Mouse (Mus musculus) common myeloid progenitor, adult 5-6 weeks (primary cell): Measurements from ENCODE around the gene Plcl2. TPM values are rescaled to one million over a fixed set of nuclear protein-coding genes. Genes with fewer than 3 reads are reported as not detected.
"Not testable (repeated sequence)": the region's sequence is repeated elsewhere in the genome, so short reads cannot be mapped to it uniquely, and the experiment has no call there.

Experiments
- ATAC-seq: replicated peaks from 2 replicates; pipeline ENCODE4 v1.8.0; 2016; ENCODE audit warnings: low read depth, mild to moderate bottlenecking, moderate TSS enrichment, inconsistent platforms; ENCODE audit not compliant: poor library complexity, severe bottlenecking
- total RNA-seq: library from RNA; stranded (forward); fragments of 200-1000, 187-1606 nt; gene quantifications from 2 replicates; pipeline ENCODE4 v1.2.3, GENCODE M21; 2017

The Plcl2 gene
- total RNA-seq, 1 experiment from 2014 or later, result 35.1 TPM

DNA sequence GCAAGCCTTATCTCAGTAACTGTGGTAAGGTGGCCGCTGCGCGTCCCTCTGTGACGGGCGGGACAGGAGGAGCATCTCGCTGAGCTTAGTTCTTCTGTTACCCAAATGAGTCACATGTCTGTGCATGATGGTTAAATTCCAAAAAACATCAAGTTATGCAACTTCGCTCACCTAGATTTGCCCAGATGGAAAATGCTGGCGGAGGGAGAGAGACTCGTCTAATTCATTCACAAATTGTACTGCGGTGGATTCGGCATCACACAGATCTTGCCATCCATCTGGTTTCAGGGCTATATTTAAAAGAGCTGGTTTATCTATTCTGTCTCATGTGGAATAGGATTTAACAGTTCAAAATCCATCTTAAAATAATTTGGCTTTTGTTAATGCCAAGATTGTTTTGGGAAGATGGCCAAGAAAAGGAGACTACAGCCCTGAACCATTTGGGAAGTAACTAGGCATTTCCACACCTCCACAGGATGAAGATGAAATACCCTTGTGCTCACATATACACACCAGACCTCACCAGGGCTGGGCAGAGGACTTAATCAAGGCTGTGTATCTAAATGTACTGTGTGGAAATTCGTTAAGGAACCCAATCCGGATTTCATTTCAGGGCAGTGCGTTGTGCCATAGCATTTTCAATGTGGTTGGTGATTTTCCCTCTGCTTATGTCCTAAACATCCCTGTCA, 141.5 kb downstream of the Plcl2 start:
- ATAC-seq, result no peak

GRCm38 (mm10) chr17:50654741-50655415, 145.7 kb downstream of the Plcl2 start:
- no peak for ATAC-seq

- 0 out of 2 replicates have a peak, but pooled peaks have one; percentile 45 for ATAC-seq
Observed at GRCm38 (mm10) chr17:50655416-50655776, 146.2 kb downstream of the Plcl2 start.

DNA sequence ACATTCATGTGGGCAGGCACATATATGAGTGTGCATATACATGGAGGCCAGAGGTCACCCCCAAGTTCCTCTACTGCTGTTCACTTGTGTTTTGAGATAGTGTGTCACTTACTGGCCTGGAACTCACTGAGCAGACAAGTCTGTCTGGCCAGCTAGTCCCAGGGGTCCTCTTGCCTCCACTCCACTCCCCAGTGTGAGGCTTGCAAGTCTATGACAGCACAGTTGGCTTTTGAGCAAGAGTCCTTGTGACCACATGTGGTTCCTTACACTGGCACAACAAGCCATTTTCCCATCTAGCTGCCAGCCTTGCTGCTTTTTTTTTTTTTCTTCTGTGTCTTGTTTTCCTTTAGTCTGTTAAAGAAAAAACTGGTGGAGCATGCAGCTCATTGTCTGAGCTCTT, 148.1 kb downstream of the Plcl2 start:
- no peak for ATAC-seq

DNA sequence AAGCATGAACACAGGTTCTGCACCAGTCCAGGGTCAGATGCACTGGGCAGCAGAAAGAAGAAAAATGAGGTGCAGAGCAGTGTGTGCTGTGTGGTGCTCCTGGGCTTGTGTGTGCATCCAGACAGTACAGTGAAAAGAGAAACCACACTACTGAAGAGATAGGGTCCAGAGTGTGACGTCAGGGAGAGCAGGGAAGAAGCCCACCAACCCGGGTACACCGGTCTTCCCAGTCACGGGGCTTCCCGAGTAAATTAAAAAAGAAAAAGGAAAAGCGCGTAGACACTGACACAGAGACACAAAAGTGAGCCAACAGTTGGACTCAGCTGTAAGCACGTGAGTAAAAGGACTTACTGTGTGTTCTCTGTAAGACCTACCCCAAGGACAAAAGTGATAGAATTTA, 149.7 kb downstream of the Plcl2 start:
- ATAC-seq, result no peak

GRCm38 (mm10) chr17:50667596-50667995, 158.4 kb downstream of the Plcl2 start:
- no peak for ATAC-seq

DNA sequence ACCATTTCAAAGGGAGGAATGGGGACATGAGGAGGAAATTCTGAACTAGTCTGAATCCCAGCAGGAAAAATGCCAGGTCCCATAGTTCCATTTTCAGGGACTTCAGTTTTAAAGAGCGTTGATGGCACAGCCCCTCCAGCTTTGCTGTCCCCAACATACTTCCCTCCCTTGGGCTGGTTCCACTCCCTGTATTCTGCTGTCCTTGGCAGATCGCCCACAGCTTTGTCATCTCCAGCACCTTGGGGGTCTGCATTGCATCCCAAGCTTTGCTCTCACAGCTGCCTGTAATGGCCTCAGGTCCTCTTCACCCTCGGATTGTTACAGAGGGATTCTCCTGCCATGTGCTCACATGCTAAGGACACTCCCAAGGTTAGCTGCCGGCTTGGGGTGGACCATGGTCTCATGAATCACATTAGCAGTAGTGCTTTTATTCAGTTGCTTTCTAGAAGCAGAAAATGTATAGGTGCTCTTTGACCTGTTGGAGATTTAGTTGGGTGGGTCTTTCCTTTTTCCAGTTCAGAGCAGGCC, 159.5 kb downstream of the Plcl2 start:
- no peak for ATAC-seq

DNA sequence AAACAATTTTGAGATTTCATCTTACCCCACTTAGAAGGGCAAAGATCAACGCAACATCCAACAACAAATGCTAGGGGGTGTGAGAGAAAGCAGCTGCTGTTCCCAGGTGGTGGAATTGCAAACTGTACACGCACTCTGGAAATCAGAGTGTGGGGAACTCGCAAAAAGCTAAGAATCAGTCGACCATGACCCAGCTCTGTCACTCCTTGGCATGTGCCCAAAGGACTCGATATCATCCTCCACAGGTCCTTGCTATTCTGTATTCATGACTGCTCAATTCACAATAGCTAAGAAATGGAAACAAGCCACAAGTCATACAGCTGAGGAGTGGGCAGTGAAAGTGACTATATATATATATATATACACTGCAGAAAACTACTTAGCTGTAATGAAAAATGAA, 162.2 kb downstream of the Plcl2 start:
- ATAC-seq, result no peak

DNA sequence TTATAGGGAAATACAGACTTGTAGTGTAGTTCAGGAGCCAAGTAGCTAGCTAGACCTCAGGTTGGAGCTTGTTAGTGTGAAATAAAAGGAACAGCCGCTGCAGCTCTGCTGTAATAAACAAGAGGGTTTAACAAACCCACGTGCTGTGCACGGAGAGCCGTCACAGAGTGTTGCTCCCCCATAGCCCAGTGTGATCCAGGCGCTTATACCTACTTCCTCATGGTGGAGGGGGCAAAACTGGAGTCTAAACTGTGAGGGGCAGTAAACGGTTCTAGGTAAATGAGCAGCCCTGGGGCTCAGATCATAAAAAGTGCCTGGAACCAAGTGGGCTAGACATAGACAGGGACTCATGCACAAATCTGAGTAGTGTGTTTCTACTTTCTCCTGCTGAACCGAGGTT, 165.4 kb downstream of the Plcl2 start:
- ATAC-seq, result no peak

DNA sequence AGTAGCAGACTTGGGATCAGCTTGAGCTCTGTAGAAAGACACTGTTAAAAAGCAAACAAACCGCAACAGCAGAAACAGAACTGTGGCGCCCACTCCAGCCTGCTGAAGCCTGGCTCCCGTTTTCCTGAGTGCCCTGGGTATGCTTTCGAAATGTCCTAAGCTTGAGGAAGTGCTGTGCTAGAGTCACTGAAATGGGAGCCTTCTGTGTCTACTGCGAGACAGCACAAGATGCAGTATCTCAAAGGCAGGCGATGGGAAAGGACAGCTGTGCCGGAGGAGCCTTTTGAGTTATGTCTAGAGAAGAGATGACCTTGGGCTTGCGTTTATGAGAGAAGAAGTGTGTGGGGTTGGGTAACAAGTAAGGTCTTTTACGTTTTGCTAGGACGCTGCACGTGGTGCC, 166.0 kb downstream of the Plcl2 start:
- no peak for ATAC-seq

GRCm38 (mm10) chr17:50677334-50677733, 168.1 kb downstream of the Plcl2 start:
- ATAC-seq, result no peak

- ATAC-seq, result peak; percentile 87
Observed at GRCm38 (mm10) chr17:50677978-50678712, 168.9 kb downstream of the Plcl2 start.

GRCm38 (mm10) chr17:50678748-50679147, 169.5 kb downstream of the Plcl2 start:
- no peak for ATAC-seq

DNA sequence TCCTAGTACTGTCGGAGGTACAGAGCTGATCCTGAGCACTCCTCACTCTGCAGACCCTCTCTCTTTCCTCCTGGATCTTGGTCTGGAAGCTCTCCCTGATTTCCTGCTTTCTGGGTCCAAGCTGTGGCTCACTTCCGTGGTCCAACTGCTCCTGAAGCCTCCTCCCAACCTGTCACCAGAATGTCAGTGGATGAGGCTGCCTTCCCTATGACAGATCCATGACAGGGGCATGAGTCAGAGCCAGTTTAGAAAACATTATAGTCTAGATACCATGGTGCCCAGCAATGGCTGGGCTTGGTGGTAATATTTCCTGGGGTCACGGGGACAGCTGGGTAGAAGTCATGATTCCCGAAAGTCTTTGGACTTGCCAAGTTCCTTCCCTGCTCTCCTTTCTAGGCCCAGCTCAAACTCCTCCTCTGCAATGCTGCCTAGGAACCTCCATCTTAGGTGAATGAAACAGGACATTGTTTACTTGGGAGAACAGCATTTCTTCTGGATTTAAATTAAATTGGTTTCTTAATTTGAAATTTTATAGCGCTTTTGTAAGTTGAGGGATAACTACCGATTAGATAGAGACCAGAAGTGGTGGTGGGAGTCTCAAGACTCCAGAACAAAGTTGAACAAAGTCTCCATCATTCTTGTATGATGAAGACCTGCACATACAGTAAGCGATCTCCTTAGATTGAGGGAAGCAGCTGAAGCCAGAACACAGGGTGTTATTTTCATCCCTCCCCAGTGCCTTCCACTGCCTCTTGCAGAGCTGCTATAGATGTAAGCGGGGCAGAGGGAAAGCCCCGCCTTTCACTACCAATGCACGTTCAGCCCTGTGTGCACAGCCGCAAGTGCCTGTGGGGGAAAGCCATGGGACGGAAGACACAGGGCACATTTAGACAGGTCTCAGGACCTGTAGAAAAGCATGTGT, 170.7 kb downstream of the Plcl2 start:
- ATAC-seq, result no peak

DNA sequence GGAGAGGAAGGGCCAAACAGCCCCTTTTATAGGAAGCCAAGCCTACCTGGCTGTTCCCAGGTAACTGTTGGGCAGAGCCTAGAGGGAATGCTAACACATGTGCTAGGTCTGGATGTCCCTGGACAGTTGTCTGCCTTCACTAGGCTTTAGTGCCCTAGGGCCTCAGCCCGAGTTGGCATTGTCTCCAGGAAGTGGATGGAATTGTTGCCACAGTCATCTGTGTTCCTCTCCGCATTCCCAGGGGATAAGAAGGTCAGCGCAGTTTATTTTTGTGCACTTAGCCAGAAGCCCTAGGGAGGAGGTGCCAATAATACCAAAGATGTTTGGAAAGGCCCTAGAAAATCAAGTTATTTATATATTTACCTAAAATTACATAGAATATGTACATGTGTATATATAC, 173.5 kb downstream of the Plcl2 start:
- no peak for ATAC-seq

DNA sequence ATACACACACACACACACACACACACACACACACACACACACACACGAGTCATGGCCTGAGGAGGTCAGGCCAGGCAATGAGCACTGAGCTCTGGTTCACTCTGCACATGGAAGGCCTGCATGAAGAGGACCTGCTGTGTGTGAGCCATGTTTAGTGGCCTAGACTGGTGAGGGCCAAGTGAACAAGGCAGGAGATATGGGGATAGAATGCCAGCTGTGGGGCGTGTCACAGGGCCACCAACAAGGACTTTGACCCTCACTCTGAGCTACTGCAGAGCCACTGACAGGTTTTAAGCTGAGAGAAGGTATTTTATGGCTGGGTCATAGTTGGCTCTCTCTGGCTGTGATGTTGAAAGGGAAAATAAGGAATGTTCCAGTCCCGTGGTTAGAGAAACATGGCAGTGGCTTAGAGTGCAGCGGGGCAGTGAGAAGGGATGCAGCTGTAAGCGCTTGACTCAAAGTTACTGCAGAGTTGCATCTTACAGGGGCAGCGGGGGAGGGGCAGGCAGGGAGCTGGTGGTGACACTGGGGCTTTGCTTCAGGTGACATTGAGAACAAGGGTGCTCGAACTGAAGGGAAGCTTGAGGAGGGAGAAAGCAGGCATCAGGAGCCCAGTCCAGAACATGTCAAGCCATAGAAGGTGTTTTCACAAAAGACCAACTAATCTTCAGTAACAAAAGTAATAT, 175.9 kb downstream of the Plcl2 start:
- no peak for ATAC-seq

DNA sequence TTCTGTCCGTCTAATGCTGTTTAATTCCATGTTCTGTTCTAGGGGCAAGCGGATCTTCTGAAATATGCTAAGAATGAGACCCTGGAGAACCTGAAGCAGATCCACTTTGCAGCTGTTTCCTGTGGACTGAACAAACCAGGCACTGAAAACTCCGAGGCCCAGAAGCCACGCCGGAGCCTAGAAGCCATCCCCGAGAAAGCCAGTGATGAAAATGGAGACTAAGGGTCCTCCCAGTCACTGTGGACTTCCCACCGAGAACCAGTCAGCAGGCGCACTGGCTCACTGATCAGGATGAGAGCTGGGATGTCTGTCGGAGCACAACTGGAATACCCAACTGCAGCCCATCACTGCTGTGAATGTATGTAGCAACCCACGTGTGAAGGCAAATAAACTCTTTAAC, 178.5 kb downstream of the Plcl2 start:
- no peak for ATAC-seq

DNA sequence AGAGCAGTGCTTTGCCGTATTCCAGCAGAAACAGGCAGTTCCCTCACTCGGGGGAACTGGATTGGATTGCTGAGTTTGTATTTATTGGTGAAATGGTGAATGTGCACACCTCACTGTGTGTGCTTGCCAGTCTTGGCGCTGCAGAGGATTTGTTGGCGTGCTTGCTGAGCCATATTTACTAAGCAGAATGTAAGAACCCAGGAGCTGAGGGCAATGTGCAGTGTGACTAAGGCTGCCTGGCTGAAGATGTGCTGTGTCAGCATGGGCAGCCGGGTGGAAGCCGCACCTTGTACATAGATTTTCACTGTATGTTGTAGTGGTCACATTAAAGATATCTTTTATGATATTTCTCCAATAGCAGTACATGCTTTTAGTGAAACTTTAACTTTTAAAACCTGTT, 178.9 kb downstream of the Plcl2 start:
- no peak for ATAC-seq

- not testable (repeated sequence) for ATAC-seq
Observed at GRCm38 (mm10) chr17:50698410-50698809, 189.2 kb downstream of the Plcl2 start.
